Mouse (Mus musculus): ENCODE results near the gene Tspan18. TPM values are rescaled to one million over a fixed set of nuclear protein-coding genes. Genes with fewer than 3 reads are reported as not detected.

The Tspan18 gene
- polyA plus RNA-seq, 1 experiment from 2014 or later = 54.1 TPM

GRCm38 (mm10) chr2:93171929-93172328, 162.4 kb downstream of the Tspan18 start:
- no peaks in the 10 kb centered on the region for H3K9me3 ChIP-seq (ENCODE audit: control insufficient read depth, low read length)
- H3K27me3 ChIP-seq (ENCODE audit: control insufficient read depth, insufficient read depth, low read length) = no peaks in the 10 kb centered on the region
- peaks cover 22% of the 10 kb centered on the region for H3K4me1 ChIP-seq (replicated peaks; ENCODE audit: control insufficient read depth, insufficient read depth, low read length)

GRCm38 (mm10) chr2:93170845-93171200, 163.5 kb downstream of the Tspan18 start:
- Histone ChIP-seq H3K4me1 (replicated peaks; ENCODE audit: control insufficient read depth, insufficient read depth, low read length) (peaks cover 13% of the 10 kb centered on the region), H3K27ac (ENCODE audit: low read depth, low read length) (no peak overlapping the region), H3K4me3 (ENCODE audit: low read depth, low read length) (no peak overlapping the region), H3K27me3 (ENCODE audit: control insufficient read depth, insufficient read depth, low read length) (no peaks in the 10 kb centered on the region), H3K36me3 (ENCODE audit: control insufficient read depth, insufficient read depth, low read length) (no peaks in the 10 kb centered on the region), H3K4me2 (ENCODE audit: low read depth, low read length, severe bottlenecking) (no peak overlapping the region), H3K9me3 (ENCODE audit: control insufficient read depth, low read length) (no peaks in the 10 kb centered on the region), H3K9ac (ENCODE audit: low read length) (no peak overlapping the region)
- 90% methylated on average over 5 of the region's 5 CpGs for WGBS
- ATAC-seq (replicated peaks; ENCODE audit: low FRiP score) (no peak), DNase-seq (ENCODE audit: low spot score) (no peak)

More at GRCm38 (mm10) chr2:93171929-93172328, 162.4 kb downstream of the Tspan18 start:
- DNase-seq (ENCODE audit: low spot score) (no peak), ATAC-seq (replicated peaks; ENCODE audit: low FRiP score) (no peak)
- WGBS = 85% methylated on average over 6 of the region's 6 CpGs
- Histone ChIP-seq H3K4me3 (ENCODE audit: low read depth, low read length) (no peak overlapping the region), H3K27ac (ENCODE audit: low read depth, low read length) (no peak overlapping the region), H3K36me3 (ENCODE audit: control insufficient read depth, insufficient read depth, low read length) (no peaks in the 10 kb centered on the region), H3K9ac (ENCODE audit: low read length) (no peak overlapping the region), H3K4me2 (ENCODE audit: low read depth, low read length, severe bottlenecking) (no peak overlapping the region)

GRCm38 (mm10) chr2:93170156-93170844, 164.0 kb downstream of the Tspan18 start:
- no peaks in the 10 kb centered on the region for H3K9me3 ChIP-seq (ENCODE audit: control insufficient read depth, low read length)
- H3K27ac ChIP-seq (ENCODE audit: low read depth, low read length) = no peak overlapping the region
- 80% methylated on average over 19 of the region's 19 CpGs for WGBS
- H3K4me2 ChIP-seq (ENCODE audit: low read depth, low read length, severe bottlenecking) = no peak overlapping the region
- no peak overlapping the region for H3K4me3 ChIP-seq (ENCODE audit: low read depth, low read length)
- no peaks in the 10 kb centered on the region for H3K36me3 ChIP-seq (ENCODE audit: control insufficient read depth, insufficient read depth, low read length)
- ATAC-seq (replicated peaks; ENCODE audit: low FRiP score) = no peak
- no peaks in the 10 kb centered on the region for H3K27me3 ChIP-seq (ENCODE audit: control insufficient read depth, insufficient read depth, low read length)
- peaks cover 10% of the 10 kb centered on the region for H3K4me1 ChIP-seq (replicated peaks; ENCODE audit: control insufficient read depth, insufficient read depth, low read length)
- DNase-seq (ENCODE audit: low spot score) = no peak
- no peak overlapping the region for H3K9ac ChIP-seq (ENCODE audit: low read length)

- Histone ChIP-seq H3K27ac (ENCODE audit: low read depth, low read length) (no peak overlapping the region), H3K4me2 (ENCODE audit: low read depth, low read length, severe bottlenecking) (no peak overlapping the region), H3K9ac (ENCODE audit: low read length) (no peak overlapping the region), H3K9me3 (ENCODE audit: control insufficient read depth, low read length) (no peaks in the 10 kb centered on the region), H3K4me1 (replicated peaks; ENCODE audit: control insufficient read depth, insufficient read depth, low read length) (no peaks in the 10 kb centered on the region; the same call in 1 of the 2 replicates), H3K4me3 (ENCODE audit: low read depth, low read length) (no peak overlapping the region), H3K27me3 (ENCODE audit: control insufficient read depth, insufficient read depth, low read length) (no peaks in the 10 kb centered on the region), H3K36me3 (ENCODE audit: control insufficient read depth, insufficient read depth, low read length) (no peaks in the 10 kb centered on the region)
- WGBS = 86% methylated on average over 14 of the region's 14 CpGs
- DNase-seq (ENCODE audit: low spot score) (no peak), ATAC-seq (replicated peaks; ENCODE audit: low FRiP score) (no peak)
Measured at GRCm38 (mm10) chr2:93166734-93167406, 167.4 kb downstream of the Tspan18 start.

- H3K9me3 ChIP-seq (ENCODE audit: control insufficient read depth, low read length) = no peaks in the 10 kb centered on the region
- no peak overlapping the region for H3K27ac ChIP-seq (ENCODE audit: low read depth, low read length)
- WGBS = 81% methylated on average over 6 of the region's 6 CpGs
- DNase-seq (ENCODE audit: low spot score) (no peak), ATAC-seq (replicated peaks; ENCODE audit: low FRiP score) (no peak)
- H3K36me3 ChIP-seq (ENCODE audit: control insufficient read depth, insufficient read depth, low read length) = no peaks in the 10 kb centered on the region
- H3K9ac ChIP-seq (ENCODE audit: low read length) = no peak overlapping the region
- H3K27me3 ChIP-seq (ENCODE audit: control insufficient read depth, insufficient read depth, low read length) = no peaks in the 10 kb centered on the region
- H3K4me2 ChIP-seq (ENCODE audit: low read depth, low read length, severe bottlenecking) = no peak overlapping the region
- H3K4me1 ChIP-seq (replicated peaks; ENCODE audit: control insufficient read depth, insufficient read depth, low read length) = no peaks in the 10 kb centered on the region; the same call in 1 of the 2 replicates
- H3K4me3 ChIP-seq (ENCODE audit: low read depth, low read length) = no peak overlapping the region
Measured at GRCm38 (mm10) chr2:93166295-93166694, 168.0 kb downstream of the Tspan18 start.

- ATAC-seq (replicated peaks; ENCODE audit: low FRiP score) (no peak), DNase-seq (ENCODE audit: low spot score) (no peak)
- H3K36me3 ChIP-seq (ENCODE audit: control insufficient read depth, insufficient read depth, low read length) = no peaks in the 10 kb centered on the region
- no peak overlapping the region for H3K27ac ChIP-seq (ENCODE audit: low read depth, low read length)
- no peaks in the 10 kb centered on the region for H3K9me3 ChIP-seq (ENCODE audit: control insufficient read depth, low read length)
- H3K9ac ChIP-seq (ENCODE audit: low read length) = no peak overlapping the region
- no peaks in the 10 kb centered on the region for H3K27me3 ChIP-seq (ENCODE audit: control insufficient read depth, insufficient read depth, low read length)
- WGBS = 89% methylated on average over 6 of the region's 6 CpGs
- no peak overlapping the region for H3K4me2 ChIP-seq (ENCODE audit: low read depth, low read length, severe bottlenecking)
- H3K4me3 ChIP-seq (ENCODE audit: low read depth, low read length) = no peak overlapping the region
- no peaks in the 10 kb centered on the region for H3K4me1 ChIP-seq (replicated peaks; ENCODE audit: control insufficient read depth, insufficient read depth, low read length)
Measured at GRCm38 (mm10) chr2:93163750-93164335, 170.5 kb downstream of the Tspan18 start.

- no peaks in the 10 kb centered on the region for H3K36me3 ChIP-seq (ENCODE audit: control insufficient read depth, insufficient read depth, low read length)
- ATAC-seq (replicated peaks; ENCODE audit: low FRiP score) = no peak
- no peak overlapping the region for H3K9ac ChIP-seq (ENCODE audit: low read length)
- no peaks in the 10 kb centered on the region for H3K27me3 ChIP-seq (ENCODE audit: control insufficient read depth, insufficient read depth, low read length)
- no peaks in the 10 kb centered on the region for H3K9me3 ChIP-seq (ENCODE audit: control insufficient read depth, low read length)
- no peaks in the 10 kb centered on the region for H3K4me1 ChIP-seq (replicated peaks; ENCODE audit: control insufficient read depth, insufficient read depth, low read length)
- no peak overlapping the region for H3K4me3 ChIP-seq (ENCODE audit: low read depth, low read length)
- 46% methylated on average over 2 of the region's 2 CpGs for WGBS
- no peak overlapping the region for H3K27ac ChIP-seq (ENCODE audit: low read depth, low read length)
- no peak for DNase-seq (ENCODE audit: low spot score)
- H3K4me2 ChIP-seq (ENCODE audit: low read depth, low read length, severe bottlenecking) = no peak overlapping the region
Measured at GRCm38 (mm10) chr2:93163317-93163716, 171.0 kb downstream of the Tspan18 start.

- DNase-seq (ENCODE audit: low spot score) (no peak), ATAC-seq (replicated peaks; ENCODE audit: low FRiP score) (no peak)
- no peaks in the 10 kb centered on the region for H3K27me3 ChIP-seq (ENCODE audit: control insufficient read depth, insufficient read depth, low read length)
- no peaks in the 10 kb centered on the region for H3K4me1 ChIP-seq (replicated peaks; ENCODE audit: control insufficient read depth, insufficient read depth, low read length)
- H3K4me2 ChIP-seq (ENCODE audit: low read depth, low read length, severe bottlenecking) = no peak overlapping the region
- H3K4me3 ChIP-seq (ENCODE audit: low read depth, low read length) = no peak overlapping the region
- WGBS = 78% methylated on average over 4 of the region's 4 CpGs
- no peaks in the 10 kb centered on the region for H3K36me3 ChIP-seq (ENCODE audit: control insufficient read depth, insufficient read depth, low read length)
- H3K9ac ChIP-seq (ENCODE audit: low read length) = no peak overlapping the region
- H3K9me3 ChIP-seq (ENCODE audit: control insufficient read depth, low read length) = no peaks in the 10 kb centered on the region
- no peak overlapping the region for H3K27ac ChIP-seq (ENCODE audit: low read depth, low read length)
Measured at GRCm38 (mm10) chr2:93162791-93163190, 171.5 kb downstream of the Tspan18 start.

All from forebrain, embryonic 11.5 days (tissue).